Mouse (Mus musculus): ENCODE measurements around the gene Ptbp2. TPM values are rescaled to one million over a fixed set of nuclear protein-coding genes. Genes with fewer than 3 reads are reported as not detected.

The Ptbp2 gene
- polyA plus RNA-seq, 1 experiment from 2014 or later = 26.8 TPM

DNA sequence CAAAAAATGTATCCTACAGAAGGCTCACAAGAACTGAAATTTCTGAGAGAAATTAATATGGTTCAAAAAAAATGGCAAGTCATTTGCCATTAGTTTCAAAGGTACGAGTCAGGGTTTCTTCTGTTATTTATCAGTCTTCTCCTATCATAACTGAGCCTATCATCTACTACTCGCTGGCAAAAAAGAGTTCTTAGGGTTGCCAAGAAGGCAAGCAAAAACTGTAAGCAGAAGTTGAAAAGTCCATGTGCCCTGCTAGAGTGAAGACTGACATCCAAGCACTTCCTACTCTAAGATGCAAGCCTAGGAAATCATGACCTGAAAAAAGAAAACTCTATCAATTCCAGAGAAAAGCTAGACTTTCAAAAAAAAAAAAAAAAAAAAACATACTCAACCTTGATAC, 20.5 kb downstream of the Ptbp2 start:
- TF ChIP-seq EP300 (optimal IDR thresholded peaks at IDR 0.05) (no peak), CTCF (IDR thresholded peaks at IDR 0.05; ENCODE audit: low read depth) (no peak)
- H3K27ac ChIP-seq (replicated peaks) = no peak overlapping the region
- H3K9me3 ChIP-seq (ENCODE audit: control insufficient read depth, low read length) = no peaks in the 10 kb centered on the region
- no peaks in the 10 kb centered on the region for H3K4me1 ChIP-seq (replicated peaks; ENCODE audit: control insufficient read depth, insufficient read depth)
- H3K36me3 ChIP-seq (ENCODE audit: control insufficient read depth, insufficient read depth, low read length) = peaks cover 6% of the 10 kb centered on the region
- DNase-seq (ENCODE audit: low spot score) = no peak
- no peak overlapping the region for H3K4me3 ChIP-seq (ENCODE audit: low read depth, low read length)
- no peak overlapping the region for H3K4me2 ChIP-seq (replicated peaks; ENCODE audit: low read depth)
- no peak for ATAC-seq (ENCODE audit: low FRiP score, low TSS enrichment)
- WGBS = 71% methylated on average over 2 of the region's 2 CpGs
- H3K9ac ChIP-seq (ENCODE audit: low read length) = no peak overlapping the region
- H3K27me3 ChIP-seq (ENCODE audit: control insufficient read depth, insufficient read depth, low read length) = no peaks in the 10 kb centered on the region

DNA sequence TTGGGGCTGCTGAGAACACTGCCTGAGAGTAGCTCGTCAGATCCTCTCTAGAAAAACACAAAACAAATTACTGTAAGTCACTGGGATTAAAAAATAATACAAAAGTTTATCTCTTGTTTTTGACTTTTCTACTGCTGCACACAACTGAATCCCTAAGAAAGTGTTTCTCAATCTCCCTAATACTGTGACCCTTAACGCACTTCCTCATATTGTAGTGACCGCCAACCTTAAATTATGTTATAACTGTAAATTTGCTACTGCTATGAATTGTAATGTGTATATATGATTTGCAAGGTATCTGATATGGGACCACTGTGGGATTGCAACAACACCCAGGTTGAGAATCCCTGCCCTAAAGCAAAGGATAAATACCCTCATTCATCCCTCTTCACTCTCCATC, 22.5 kb downstream of the Ptbp2 start:
- no peak for DNase-seq (ENCODE audit: low spot score)
- H3K27me3 ChIP-seq (ENCODE audit: control insufficient read depth, insufficient read depth, low read length) = no peaks in the 10 kb centered on the region
- H3K27ac ChIP-seq (replicated peaks) = no peak overlapping the region
- TF ChIP-seq EP300 (optimal IDR thresholded peaks at IDR 0.05) (no peak), CTCF (IDR thresholded peaks at IDR 0.05; ENCODE audit: low read depth) (no peak)
- no peaks in the 10 kb centered on the region for H3K9me3 ChIP-seq (ENCODE audit: control insufficient read depth, low read length)
- H3K9ac ChIP-seq (ENCODE audit: low read length) = no peak overlapping the region
- H3K4me3 ChIP-seq (ENCODE audit: low read depth, low read length) = no peak overlapping the region
- no peak overlapping the region for H3K4me2 ChIP-seq (replicated peaks; ENCODE audit: low read depth)
- WGBS = 94% methylated on average over 3 of the region's 3 CpGs
- no peaks in the 10 kb centered on the region for H3K4me1 ChIP-seq (replicated peaks; ENCODE audit: control insufficient read depth, insufficient read depth)
- peaks cover 6% of the 10 kb centered on the region for H3K36me3 ChIP-seq (ENCODE audit: control insufficient read depth, insufficient read depth, low read length)
- ATAC-seq (ENCODE audit: low FRiP score, low TSS enrichment) = no peak

DNA sequence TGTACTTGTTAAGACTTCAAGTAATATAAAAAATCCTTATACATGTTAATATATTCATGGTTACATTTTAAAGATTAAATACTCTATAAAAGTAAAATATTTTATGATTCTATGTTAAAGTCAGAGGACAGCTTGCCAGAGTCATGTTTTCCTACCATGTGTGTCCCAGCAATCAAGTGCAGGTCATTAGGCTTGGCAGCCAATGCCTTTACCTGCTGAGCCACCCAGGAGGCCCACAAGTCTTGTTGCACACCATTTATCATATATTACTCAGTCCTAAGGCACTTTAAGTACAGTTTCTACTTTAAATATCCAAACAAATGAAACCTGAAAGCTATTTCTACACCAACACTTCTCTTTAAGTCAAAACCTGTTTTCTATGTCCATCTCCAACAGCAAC, 30.5 kb downstream of the Ptbp2 start:
- Histone ChIP-seq H3K4me3 (ENCODE audit: low read depth, low read length) (no peak overlapping the region), H3K9ac (ENCODE audit: low read length) (no peak overlapping the region), H3K4me1 (replicated peaks; ENCODE audit: control insufficient read depth, insufficient read depth) (no peaks in the 10 kb centered on the region), H3K27me3 (ENCODE audit: control insufficient read depth, insufficient read depth, low read length) (no peaks in the 10 kb centered on the region), H3K27ac (replicated peaks) (no peak overlapping the region), H3K9me3 (ENCODE audit: control insufficient read depth, low read length) (no peaks in the 10 kb centered on the region), H3K36me3 (ENCODE audit: control insufficient read depth, insufficient read depth, low read length) (peaks cover 2% of the 10 kb centered on the region; the same call in 1 of the 2 replicates), H3K4me2 (replicated peaks; ENCODE audit: low read depth) (no peak overlapping the region)
- ATAC-seq (ENCODE audit: low FRiP score, low TSS enrichment) (no peak), DNase-seq (ENCODE audit: low spot score) (no peak)
- TF ChIP-seq EP300 (optimal IDR thresholded peaks at IDR 0.05) = no peak
- no peak for TF ChIP-seq CTCF (IDR thresholded peaks at IDR 0.05; ENCODE audit: low read depth)

DNA sequence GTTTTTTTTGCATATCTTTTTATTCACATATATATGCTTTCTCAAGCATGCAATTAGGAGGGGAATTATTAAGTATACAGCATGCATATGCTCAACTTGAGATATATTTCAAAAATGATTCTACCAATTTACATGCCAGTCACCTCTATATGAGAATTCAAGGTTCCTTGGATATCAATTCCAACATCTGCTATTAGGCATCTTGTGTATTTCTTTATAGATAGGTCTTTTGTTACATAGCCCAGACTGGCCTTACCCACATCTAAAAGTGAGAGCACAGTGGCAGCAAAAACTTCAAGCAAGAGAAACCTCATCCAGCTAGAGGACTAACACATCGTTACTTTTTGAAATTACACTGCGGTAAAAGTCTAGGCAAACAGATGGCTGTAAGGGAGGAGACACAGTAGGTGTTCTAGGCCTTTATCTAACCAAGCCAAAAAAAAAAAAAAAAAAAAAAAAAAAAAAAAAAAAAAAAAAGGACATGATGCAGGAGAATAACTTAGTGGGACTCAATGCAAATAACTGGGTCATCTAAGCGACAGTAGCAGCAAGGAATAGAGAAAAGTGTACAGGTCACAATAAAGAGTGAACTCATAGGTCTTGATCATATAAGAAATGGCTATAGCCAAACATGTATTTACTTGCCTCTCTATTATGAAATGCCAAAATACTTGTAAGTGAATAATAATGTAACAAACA, 34.6 kb downstream of the Ptbp2 start:
- 91% methylated on average over 3 of the region's 3 CpGs for WGBS
- Histone ChIP-seq H3K27me3 (ENCODE audit: control insufficient read depth, insufficient read depth, low read length) (no peaks in the 10 kb centered on the region), H3K4me1 (replicated peaks; ENCODE audit: control insufficient read depth, insufficient read depth) (no peaks in the 10 kb centered on the region), H3K4me3 (ENCODE audit: low read depth, low read length) (no peak overlapping the region), H3K36me3 (ENCODE audit: control insufficient read depth, insufficient read depth, low read length) (peaks cover 2% of the 10 kb centered on the region; the same call in 1 of the 2 replicates), H3K9me3 (ENCODE audit: control insufficient read depth, low read length) (no peaks in the 10 kb centered on the region), H3K4me2 (replicated peaks; ENCODE audit: low read depth) (no peak overlapping the region), H3K27ac (replicated peaks) (no peak overlapping the region), H3K9ac (ENCODE audit: low read length) (no peak overlapping the region)
- TF ChIP-seq EP300 (optimal IDR thresholded peaks at IDR 0.05) = no peak
- no peak for TF ChIP-seq CTCF (IDR thresholded peaks at IDR 0.05; ENCODE audit: low read depth)
- ATAC-seq (ENCODE audit: low FRiP score, low TSS enrichment) (no peak), DNase-seq (ENCODE audit: low spot score) (no peak)

DNA sequence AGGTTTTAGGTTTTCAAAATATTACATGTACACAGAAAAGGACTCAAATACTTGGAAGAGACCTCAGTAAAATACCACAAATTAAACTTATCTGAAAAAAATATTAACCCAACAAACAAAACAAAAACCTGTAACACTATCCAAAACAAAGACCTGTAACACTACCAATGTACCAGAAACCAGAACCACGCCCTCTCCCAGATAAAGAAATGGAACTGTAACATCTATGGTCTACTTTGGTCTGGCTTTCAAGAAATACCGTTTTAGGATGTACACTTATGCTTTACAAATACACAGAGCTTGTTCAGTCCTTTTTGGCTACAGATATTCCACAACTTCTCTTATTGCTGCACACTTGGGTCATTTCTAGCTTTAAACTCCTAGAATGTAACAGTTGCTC, 35.1 kb downstream of the Ptbp2 start:
- H3K27me3 ChIP-seq (ENCODE audit: control insufficient read depth, insufficient read depth, low read length) = no peaks in the 10 kb centered on the region
- H3K4me2 ChIP-seq (replicated peaks; ENCODE audit: low read depth) = no peak overlapping the region
- TF ChIP-seq CTCF (IDR thresholded peaks at IDR 0.05; ENCODE audit: low read depth) = no peak
- TF ChIP-seq EP300 (optimal IDR thresholded peaks at IDR 0.05) = no peak
- no peak overlapping the region for H3K9ac ChIP-seq (ENCODE audit: low read length)
- H3K27ac ChIP-seq (replicated peaks) = no peak overlapping the region
- no peak for ATAC-seq (ENCODE audit: low FRiP score, low TSS enrichment)
- H3K36me3 ChIP-seq (ENCODE audit: control insufficient read depth, insufficient read depth, low read length) = peaks cover 2% of the 10 kb centered on the region; the same call in 1 of the 2 replicates
- DNase-seq (ENCODE audit: low spot score) = no peak
- H3K4me1 ChIP-seq (replicated peaks; ENCODE audit: control insufficient read depth, insufficient read depth) = no peaks in the 10 kb centered on the region
- no peaks in the 10 kb centered on the region for H3K9me3 ChIP-seq (ENCODE audit: control insufficient read depth, low read length)
- no peak overlapping the region for H3K4me3 ChIP-seq (ENCODE audit: low read depth, low read length)
- WGBS = 86% methylated on average over 2 of the region's 2 CpGs

DNA sequence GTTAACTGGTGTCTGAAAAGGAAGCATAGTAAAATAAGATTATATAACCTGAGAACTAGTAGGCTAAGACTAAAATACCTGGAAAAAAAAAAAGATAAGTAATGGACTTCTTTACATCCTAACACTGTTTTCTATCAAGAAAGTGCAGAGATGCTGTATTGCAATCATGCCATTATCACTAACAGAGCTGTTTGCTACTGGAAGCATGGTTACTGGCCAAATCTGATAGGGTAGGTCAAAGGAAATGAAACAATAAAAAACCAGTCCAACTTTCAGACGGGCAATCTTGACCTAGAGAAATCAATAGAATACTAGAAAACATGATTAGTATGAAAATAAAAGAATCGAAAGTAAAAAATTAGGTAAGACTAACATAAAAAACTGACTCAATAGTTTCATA, 37.6 kb downstream of the Ptbp2 start:
- no peak overlapping the region for H3K4me3 ChIP-seq (ENCODE audit: low read depth, low read length)
- no peaks in the 10 kb centered on the region for H3K9me3 ChIP-seq (ENCODE audit: control insufficient read depth, low read length)
- H3K4me1 ChIP-seq (replicated peaks; ENCODE audit: control insufficient read depth, insufficient read depth) = no peaks in the 10 kb centered on the region
- H3K4me2 ChIP-seq (replicated peaks; ENCODE audit: low read depth) = no peak overlapping the region
- ATAC-seq (ENCODE audit: low FRiP score, low TSS enrichment) = no peak
- TF ChIP-seq EP300 (optimal IDR thresholded peaks at IDR 0.05) = no peak
- no peak for TF ChIP-seq CTCF (IDR thresholded peaks at IDR 0.05; ENCODE audit: low read depth)
- no peaks in the 10 kb centered on the region for H3K27me3 ChIP-seq (ENCODE audit: control insufficient read depth, insufficient read depth, low read length)
- no peak for DNase-seq (ENCODE audit: low spot score)
- WGBS = 81% methylated on average over 2 of the region's 2 CpGs
- no peak overlapping the region for H3K27ac ChIP-seq (replicated peaks)
- no peaks in the 10 kb centered on the region for H3K36me3 ChIP-seq (ENCODE audit: control insufficient read depth, insufficient read depth, low read length)
- H3K9ac ChIP-seq (ENCODE audit: low read length) = no peak overlapping the region
